Mouse (Mus musculus) embryonic facial prominence, embryonic 14.5 days (tissue): ENCODE results near the gene Nfia. TPM values are rescaled to one million over a fixed set of nuclear protein-coding genes. Genes with fewer than 3 reads are reported as not detected.

Experiments
- ATAC-seq: fragments of 200-750 bp; cut with Nextera tagmentation; 2 replicates; pipeline ENCODE4 v1.8.0; 2017; ENCODE audit warnings: low read depth, moderate number of reproducible peaks, moderate TSS enrichment
- DNase-seq: peaks from one replicate; pipeline ENCODE4 v3.0.0-alpha.2; 2015; ENCODE audit warnings: low spot score
- H3K27ac ChIP-seq: fragments of 300-500 bp; sonication (generic); replicated peaks from 2 replicates; pipeline ENCODE4 v1.5.1; 2014; ENCODE audit warnings: low read depth, mild to moderate bottlenecking, low read length, moderate library complexity
- H3K27me3 ChIP-seq: fragments of 300-500 bp; sonication (generic); replicated peaks from 2 replicates; pipeline ENCODE4 v1.6.1; 2014; ENCODE audit warnings: low read length; ENCODE audit not compliant: control insufficient read depth, insufficient read depth
- H3K36me3 ChIP-seq: fragments of 300-500 bp; sonication (generic); 2 replicates; pipeline ENCODE4 v1.6.1; 2014; ENCODE audit warnings: low read length, mixed read lengths; ENCODE audit not compliant: control insufficient read depth, insufficient read depth
- H3K4me1 ChIP-seq: fragments of 300-500 bp; sonication (generic); 2 replicates; pipeline ENCODE4 v1.6.1; 2014; ENCODE audit warnings: antibody characterized with exemption, low read length; ENCODE audit not compliant: control insufficient read depth, insufficient read depth
- H3K4me2 ChIP-seq: fragments of 300-500 bp; sonication (generic); 2 replicates; pipeline ENCODE4 v1.6.1; 2014; ENCODE audit warnings: low read depth, mild to moderate bottlenecking, low read length, moderate library complexity, mixed read lengths
- H3K4me3 ChIP-seq: fragments of 300-500 bp; sonication (generic); 2 replicates; pipeline ENCODE4 v1.5.1; 2014; ENCODE audit warnings: low read depth, mild to moderate bottlenecking, low read length
- H3K9ac ChIP-seq: fragments of 300-500 bp; sonication (generic); 2 replicates; pipeline ENCODE4 v1.6.1; 2014; ENCODE audit warnings: low read depth, mild to moderate bottlenecking, low read length, moderate library complexity, mixed read lengths
- H3K9me3 ChIP-seq: fragments of 300-500 bp; sonication (generic); 2 replicates; pipeline ENCODE4 v1.6.1; 2016; ENCODE audit warnings: low read length; ENCODE audit not compliant: control insufficient read depth
- WGBS: fragments of 180-500 bp; shearing (Covaris S2); extraction: QIAGEN DNeasy Blood & Tissue Kit; methylation state at CpG from one replicate; pipeline ENCODE4 v1.1.7; 2014; 5-methylcytosine and 5-hydroxymethylcytosine counted together
- polyA plus RNA-seq: library from polyadenylated mRNA; unstranded; fragments of >200 nt; fragmentation: Nextera tagmentation; extraction: Ambion mirVana; gene quantifications from 2 replicates; pipeline ENCODE4 v1.2.1, GENCODE M21; 2014

Nfia gene
- polyA plus RNA-seq, 1 experiment from 2014 or later, result 61.7 TPM

DNA sequence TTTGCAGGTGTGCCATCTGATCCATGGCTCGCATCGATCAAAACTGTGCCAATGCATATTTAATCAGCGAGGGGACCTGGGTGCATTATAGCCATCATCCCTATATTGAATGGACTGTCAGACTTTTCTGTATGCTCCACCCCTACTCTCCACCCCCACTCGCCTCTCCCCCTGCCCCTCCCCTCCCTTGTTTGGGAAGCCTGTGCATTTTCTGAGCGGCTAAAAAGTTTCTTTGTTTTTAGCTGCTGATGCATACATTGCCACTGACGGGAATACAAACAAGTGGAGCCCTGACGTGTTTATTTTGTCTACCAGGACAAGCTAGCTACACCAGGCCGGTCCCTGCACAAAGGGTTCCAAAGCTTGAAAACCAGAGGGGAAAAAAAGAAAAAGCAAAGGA lies 175.7 kb downstream of the Nfia start:
- ATAC-seq (no peak), DNase-seq (no peak)
- Histone ChIP-seq H3K4me1 (peaks cover 20% of the 10 kb centered on the region), H3K4me2 (no peak overlapping the region), H3K9ac (no peak overlapping the region), H3K27me3 (no peaks in the 10 kb centered on the region), H3K27ac (0 out of 2 replicates have a peak overlapping the region, but pooled peaks have one; percentile 33), H3K4me3 (no peak overlapping the region), H3K36me3 (0 out of 2 replicates have a peak, but pooled peaks cover 2% of the 10 kb centered on the region), H3K9me3 (no peaks in the 10 kb centered on the region)
- WGBS, result 39% methylated on average over 8 of the region's 8 CpGs

DNA sequence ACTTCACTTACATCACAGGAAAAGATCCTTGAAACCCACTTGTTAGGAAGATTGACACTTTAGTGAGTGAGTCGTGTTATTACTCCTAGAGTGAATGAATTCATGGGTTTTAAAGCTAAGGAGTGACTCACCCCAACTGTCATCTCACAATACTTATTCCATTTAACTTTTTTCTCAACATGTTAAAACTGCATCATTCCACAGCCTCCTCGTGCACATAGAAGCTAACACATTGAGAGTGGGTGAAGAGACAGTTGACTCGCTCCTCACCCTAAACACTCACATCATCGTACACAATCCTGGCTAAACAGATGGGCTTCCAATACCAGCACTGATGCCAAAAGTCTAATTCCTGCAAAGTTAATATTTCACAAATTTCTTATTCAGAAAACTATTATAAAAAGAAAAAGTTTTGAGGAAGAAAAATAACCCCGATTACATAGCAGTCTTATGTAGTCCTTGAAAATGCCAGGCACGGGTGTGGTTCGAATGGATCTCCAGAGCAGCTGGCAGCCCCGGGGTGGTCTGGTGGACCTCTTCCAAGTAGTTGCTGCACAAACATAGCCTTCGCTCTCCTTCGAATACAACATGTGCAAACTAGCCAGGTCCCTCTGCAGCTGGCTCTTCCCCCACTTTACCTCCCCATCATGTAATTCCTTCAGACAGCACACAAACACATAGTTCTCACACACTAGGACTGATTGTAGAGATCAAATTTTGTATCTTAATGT lies 178.0 kb downstream of the Nfia start:
- WGBS, result 50% methylated on average over 10 of the region's 10 CpGs
- peak; percentile 61; the same call in 1 of the 2 replicates for ATAC-seq
- no peak overlapping the region for H3K9ac ChIP-seq
- DNase-seq, result peak; percentile 75
- no peaks in the 10 kb centered on the region for H3K9me3 ChIP-seq
- H3K4me2 ChIP-seq, result no peak overlapping the region
- no peaks in the 10 kb centered on the region for H3K36me3 ChIP-seq
- H3K4me1 ChIP-seq, result peaks cover 17% of the 10 kb centered on the region
- H3K27ac ChIP-seq, result peak overlapping the region; percentile 5
- H3K27me3 ChIP-seq, result no peaks in the 10 kb centered on the region
- H3K4me3 ChIP-seq, result no peak overlapping the region

GRCm38 (mm10) chr4:97953886-97954285 lies 181.4 kb downstream of the Nfia start:
- no peak overlapping the region for H3K4me3 ChIP-seq
- no peak overlapping the region; the same call in 1 of the 2 replicates for H3K27ac ChIP-seq
- no peaks in the 10 kb centered on the region for H3K27me3 ChIP-seq
- 47% methylated on average over 11 of the region's 11 CpGs for WGBS
- peaks cover 7% of the 10 kb centered on the region; the same call in 1 of the 2 replicates for H3K36me3 ChIP-seq
- H3K9me3 ChIP-seq, result no peaks in the 10 kb centered on the region
- DNase-seq, result no peak
- H3K4me2 ChIP-seq, result no peak overlapping the region
- ATAC-seq, result no peak
- H3K9ac ChIP-seq, result no peak overlapping the region
- H3K4me1 ChIP-seq, result peaks cover 9% of the 10 kb centered on the region

- H3K9me3 ChIP-seq, result no peaks in the 10 kb centered on the region
- WGBS, result 83% methylated on average over 5 of the region's 5 CpGs
Measured at GRCm38 (mm10) chr4:97958121-97958520, 185.6 kb downstream of the Nfia start.

DNA sequence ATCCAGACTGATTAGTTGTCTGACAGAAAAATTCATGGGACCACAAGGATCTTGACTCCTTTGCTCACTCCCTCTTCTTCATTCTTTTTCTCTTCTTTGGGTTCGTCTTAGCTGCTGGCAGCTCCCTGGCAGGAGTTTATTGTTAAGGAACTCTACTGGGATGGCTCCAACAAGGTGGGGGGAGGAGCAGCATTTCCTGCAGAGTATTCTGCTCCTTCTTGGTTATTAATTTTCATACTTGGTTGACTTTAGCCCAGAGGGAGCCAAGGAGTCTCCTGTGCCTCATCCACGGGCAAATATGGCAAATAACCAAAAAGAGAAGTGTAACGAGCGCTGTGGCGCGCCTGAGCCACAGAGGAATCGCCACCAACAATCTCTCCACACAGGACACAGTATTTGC lies 190.3 kb downstream of the Nfia start:
- peaks cover 4% of the 10 kb centered on the region for H3K4me1 ChIP-seq
- ATAC-seq (peak; percentile 53; the same call in 1 of the 2 replicates), DNase-seq (no peak)
- H3K4me2 ChIP-seq, result no peak overlapping the region
- H3K36me3 ChIP-seq, result peaks cover 6% of the 10 kb centered on the region; the same call in 1 of the 2 replicates
- no peak overlapping the region for H3K9ac ChIP-seq
- no peaks in the 10 kb centered on the region for H3K9me3 ChIP-seq
- H3K4me3 ChIP-seq, result no peak overlapping the region
- 83% methylated on average over 7 of the region's 7 CpGs for WGBS
- H3K27ac ChIP-seq, result no peak overlapping the region
- H3K27me3 ChIP-seq, result no peaks in the 10 kb centered on the region

More at GRCm38 (mm10) chr4:97958121-97958520, 185.6 kb downstream of the Nfia start:
- ATAC-seq (no peak), DNase-seq (no peak)
- no peak overlapping the region for H3K4me3 ChIP-seq
- no peak overlapping the region for H3K4me2 ChIP-seq
- no peaks in the 10 kb centered on the region; the same call in 1 of the 2 replicates for H3K4me1 ChIP-seq
- no peak overlapping the region for H3K27ac ChIP-seq
- H3K9ac ChIP-seq, result no peak overlapping the region
- no peaks in the 10 kb centered on the region for H3K27me3 ChIP-seq
- peaks cover 10% of the 10 kb centered on the region; the same call in 1 of the 2 replicates for H3K36me3 ChIP-seq

- 40% methylated on average over 1 of the region's 1 CpGs for WGBS
- no peak overlapping the region for H3K4me2 ChIP-seq
- ATAC-seq (no peak; the same call in 1 of the 2 replicates), DNase-seq (no peak)
- H3K27me3 ChIP-seq, result no peaks in the 10 kb centered on the region
- no peaks in the 10 kb centered on the region for H3K9me3 ChIP-seq
- H3K4me3 ChIP-seq, result no peak overlapping the region
- H3K27ac ChIP-seq, result no peak overlapping the region
- peaks cover 8% of the 10 kb centered on the region for H3K4me1 ChIP-seq
- no peak overlapping the region for H3K9ac ChIP-seq
- H3K36me3 ChIP-seq, result 0 out of 2 replicates have a peak, but pooled peaks cover 3% of the 10 kb centered on the region
Measured at GRCm38 (mm10) chr4:97963951-97964350, 191.4 kb downstream of the Nfia start.

DNA sequence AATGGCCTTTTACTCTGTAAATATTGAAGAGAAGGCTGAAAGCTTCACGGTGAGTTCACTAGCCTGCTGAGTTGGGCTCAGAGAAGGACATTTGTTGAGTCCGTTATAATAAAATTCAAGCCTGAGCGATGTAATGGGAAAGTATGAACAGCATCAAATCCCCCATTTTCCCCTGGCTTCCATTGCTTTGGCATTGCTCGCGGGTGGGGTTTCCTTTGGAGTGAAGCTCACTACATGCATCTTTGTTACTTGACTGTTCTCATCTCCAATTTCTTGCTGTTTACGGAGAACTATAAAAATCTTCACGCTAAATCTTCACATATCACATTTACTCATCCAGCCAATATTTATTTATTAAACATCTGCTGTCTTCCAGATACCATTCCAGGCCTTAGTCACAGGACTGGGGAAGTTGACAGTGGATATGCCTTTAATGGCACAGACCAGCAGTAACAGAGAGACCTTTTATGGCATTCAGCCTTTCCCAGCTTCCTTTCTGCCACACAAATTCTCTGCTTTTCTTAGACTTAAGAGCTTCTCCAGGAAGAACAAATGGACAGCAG lies 196.3 kb downstream of the Nfia start:
- H3K27ac ChIP-seq, result no peak overlapping the region

DNA sequence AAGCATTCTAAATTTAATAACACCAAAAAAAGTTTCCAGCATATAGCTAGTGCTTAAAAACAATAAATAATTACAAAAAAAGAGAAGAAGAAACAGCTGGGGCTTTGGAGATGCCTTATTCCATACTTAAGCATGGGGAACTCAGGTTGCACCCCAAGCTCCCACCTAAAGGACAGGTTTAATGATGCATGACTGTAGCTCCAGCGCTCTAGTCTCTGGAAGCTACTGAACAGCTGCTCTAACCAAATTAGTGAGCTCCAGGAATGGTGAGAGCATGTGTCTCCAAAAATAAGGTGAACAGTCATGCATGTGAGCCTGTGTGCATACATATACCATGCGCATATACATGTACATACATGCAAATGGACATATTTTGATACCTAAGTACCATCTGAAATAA lies 200.5 kb downstream of the Nfia start:
- Histone ChIP-seq H3K9me3 (no peaks in the 10 kb centered on the region), H3K4me1 (peaks cover 7% of the 10 kb centered on the region), H3K36me3 (0 out of 2 replicates have a peak, but pooled peaks cover 5% of the 10 kb centered on the region), H3K27me3 (no peaks in the 10 kb centered on the region), H3K4me2 (no peak overlapping the region), H3K9ac (no peak overlapping the region), H3K27ac (no peak overlapping the region), H3K4me3 (no peak overlapping the region)
- ATAC-seq, result no peak
- DNase-seq, result no peak
- 82% methylated on average over 2 of the region's 2 CpGs for WGBS

More for the DNA sequence above, 196.3 kb downstream of the Nfia start:
- no peak overlapping the region for H3K4me3 ChIP-seq
- H3K4me1 ChIP-seq, result peaks cover 8% of the 10 kb centered on the region
- no peak overlapping the region for H3K4me2 ChIP-seq
- DNase-seq (no peak), ATAC-seq (no peak)
- 79% methylated on average over 7 of the region's 7 CpGs for WGBS
- H3K9ac ChIP-seq, result no peak overlapping the region
- H3K36me3 ChIP-seq, result 0 out of 2 replicates have a peak, but pooled peaks cover 5% of the 10 kb centered on the region
- no peaks in the 10 kb centered on the region for H3K9me3 ChIP-seq
- no peaks in the 10 kb centered on the region for H3K27me3 ChIP-seq
